Mouse (Mus musculus) gastrocnemius, postnatal 14 days (tissue): ENCODE results near the gene Mr1. TPM values are rescaled to one million over a fixed set of nuclear protein-coding genes. Genes with fewer than 3 reads are reported as not detected.

Experiments
- DNase-seq: peaks from one replicate; pipeline ENCODE4 v3.0.0; 2021; ENCODE audit warnings: mixed read lengths
- intact Hi-C: fragments of 180-260 bp; cut with DNase I; formaldehyde crosslinking; loops from one replicate; pipeline ENCODE4 v1.15.1; 2025; ENCODE audit warnings: low total_unique reads
- total RNA-seq, 2 experiments: library from RNA; stranded (reverse); gene quantifications; 2 replicates each; pipeline ENCODE4 v1.2.3; 2021

Gene Mr1
- total RNA-seq, 2 experiments from 2014 or later: 5.7 TPM

DNA sequence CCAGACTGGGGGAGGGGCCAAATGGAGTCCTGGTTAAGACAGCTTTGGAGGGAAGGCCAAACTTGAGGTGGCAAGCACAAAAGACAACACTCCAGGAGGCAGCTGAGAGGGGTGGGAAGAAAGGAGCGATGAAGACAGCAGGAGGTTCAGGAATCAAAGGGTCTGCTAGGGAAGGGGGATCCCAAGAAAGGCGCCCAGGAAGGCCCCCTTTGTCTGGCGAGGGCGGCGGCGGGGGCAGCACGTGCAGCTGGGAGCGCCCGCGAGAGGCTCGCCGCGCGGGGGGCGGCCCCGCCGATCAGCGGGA is 63.7 kb downstream of the Mr1 start:
- intact Hi-C loops: no loop called here
- DNase-seq: peak; percentile 37

DNA sequence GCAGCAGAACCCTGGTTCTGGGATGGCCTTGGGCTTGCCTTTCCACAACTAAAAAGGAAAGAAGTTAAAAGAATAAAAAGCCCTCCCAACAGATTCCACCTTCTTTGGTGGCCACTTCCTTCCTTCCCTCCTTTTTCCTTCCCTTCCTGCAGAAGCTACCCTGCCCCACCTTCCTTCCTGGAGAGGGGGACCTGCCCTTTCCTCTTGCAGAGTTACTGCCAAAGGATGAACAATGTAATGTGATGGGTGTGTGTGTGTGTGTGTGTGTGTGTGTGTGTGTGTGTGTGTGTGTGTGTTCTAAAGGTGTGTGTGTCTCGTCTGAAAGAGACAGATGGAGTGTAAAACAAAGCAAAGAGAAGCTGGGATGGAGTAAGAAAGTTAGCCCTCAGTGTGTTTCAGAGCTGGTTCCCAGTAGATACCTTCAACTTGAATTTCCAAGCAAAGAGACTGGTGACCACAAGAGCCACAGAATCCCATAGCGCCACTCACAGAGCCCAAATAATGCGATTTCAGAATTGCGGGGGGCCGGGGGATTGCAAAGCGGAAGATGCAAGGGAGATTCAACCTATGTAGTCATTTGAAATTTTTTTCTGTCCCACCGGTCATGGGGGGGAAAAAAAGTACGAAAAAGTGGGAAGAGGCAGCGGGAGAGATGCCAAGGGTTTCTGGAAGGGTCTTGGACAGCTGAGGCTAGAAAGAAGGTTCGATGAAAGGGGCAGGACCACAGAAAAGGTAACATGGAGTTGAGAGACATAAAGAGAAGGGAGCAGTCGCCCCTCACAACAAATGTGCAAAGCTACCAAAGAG is 64.3 kb downstream of the Mr1 start:
- DNase-seq: no peak

GRCm38 (mm10) chr1:155077675-155078074 is 68.9 kb downstream of the Mr1 start:
- intact Hi-C loops: no loop called here
- DNase-seq: no peak

More for the DNA sequence above, 64.3 kb downstream of the Mr1 start:
- intact Hi-C loops: no loop called here

Other genes starting within 250 kb of the Mr1 start
- gene Ier5, start 47.2 kb downstream of the Mr1 start, total RNA-seq: 1 to 10 TPM; 4.6 to 6.4 TPM
- 10 to 100 TPM; 14.4 to 20.8 TPM for gene Stx6, start 11.9 kb upstream of the Mr1 start, total RNA-seq
- 1 to 10 TPM; 3.8 to 4.3 TPM for gene BC034090, start 97.6 kb upstream of the Mr1 start, total RNA-seq